Comparison of ENCODE assay signal across 21 mouse cellular contexts in the genomic region with DNA sequence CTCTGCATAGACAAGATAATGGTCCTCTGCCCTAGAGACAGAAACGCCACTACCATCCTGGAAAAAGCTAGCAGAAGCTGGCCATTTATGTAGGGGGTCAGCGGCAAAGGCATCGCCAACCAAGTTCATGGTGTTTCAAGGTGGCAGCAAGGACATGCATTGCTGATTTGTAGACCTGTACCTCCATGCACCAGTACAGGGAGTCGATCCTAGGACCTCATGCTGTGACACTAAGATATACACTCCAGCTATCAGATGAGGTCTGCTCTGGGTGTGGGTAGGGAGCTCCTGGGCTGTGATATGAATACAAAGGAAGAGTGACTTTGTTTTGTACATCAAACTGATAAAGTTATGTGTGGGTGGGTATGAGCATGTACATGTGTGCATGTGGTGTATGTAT.
"Had no signal": no experiment of that assay in that cellular context is flagged by ENCODE, and none has a peak within 500 bp of the region (broad histone marks: within the 10 kb centered on the region; RNA-seq: fewer than 3 reads in every experiment).

No protein-coding gene starts in this region.

- H3K9me3 ChIP-seq: megakaryocyte, embryonic 14.5 days; midbrain, embryonic 10.5 days; midbrain, embryonic 12.5 days; neural tube, embryonic 13.5 days; neural tube, embryonic 15.5 days had no signal

- H3K36me3 ChIP-seq: midbrain, embryonic 10.5 days; midbrain, embryonic 12.5 days; neural tube, embryonic 13.5 days; neural tube, embryonic 15.5 days had no signal

- H3K9ac ChIP-seq: lung, embryonic 14.5 days; midbrain, embryonic 12.5 days; neural tube, embryonic 13.5 days; neural tube, embryonic 15.5 days had no signal

- H3K4me3 ChIP-seq: megakaryocyte, embryonic 14.5 days; midbrain, embryonic 10.5 days; midbrain, embryonic 12.5 days; myocyte; neural tube, embryonic 13.5 days; neural tube, embryonic 15.5 days had no signal

- H3K27me3 ChIP-seq: midbrain, embryonic 12.5 days; neural tube, embryonic 13.5 days; neural tube, embryonic 15.5 days had no signal

- DNase-seq: lung, adult 18-20 months; lung, embryonic 14.5 days; lung, postnatal 10 days; lung, postnatal 4 days; midbrain, embryonic 14.5 days; retina, postnatal 1 day; right cerebral cortex, adult 18-20 months; right cerebral cortex, postnatal 25 days; right cerebral cortex, postnatal 4 days; spleen, adult 18-20 months; thymus, adult 2 months; thymus, postnatal 25 days; thymus, postnatal 4 days had no signal

- H3K27ac ChIP-seq: midbrain, embryonic 10.5 days; midbrain, embryonic 12.5 days; neural tube, embryonic 13.5 days; neural tube, embryonic 15.5 days had no signal

- H3K4me1 ChIP-seq: midbrain, embryonic 12.5 days; neural tube, embryonic 15.5 days had no signal

- H3K4me2 ChIP-seq: liver, embryonic 11.5 days; lung, embryonic 14.5 days; midbrain, embryonic 12.5 days; neural tube, embryonic 13.5 days; neural tube, embryonic 15.5 days had no signal

- ATAC-seq: midbrain, embryonic 16.5 days had no signal
